Mouse (Mus musculus): Measurements from ENCODE around the gene Hoxc11.

Gene Hoxc11

DNA sequence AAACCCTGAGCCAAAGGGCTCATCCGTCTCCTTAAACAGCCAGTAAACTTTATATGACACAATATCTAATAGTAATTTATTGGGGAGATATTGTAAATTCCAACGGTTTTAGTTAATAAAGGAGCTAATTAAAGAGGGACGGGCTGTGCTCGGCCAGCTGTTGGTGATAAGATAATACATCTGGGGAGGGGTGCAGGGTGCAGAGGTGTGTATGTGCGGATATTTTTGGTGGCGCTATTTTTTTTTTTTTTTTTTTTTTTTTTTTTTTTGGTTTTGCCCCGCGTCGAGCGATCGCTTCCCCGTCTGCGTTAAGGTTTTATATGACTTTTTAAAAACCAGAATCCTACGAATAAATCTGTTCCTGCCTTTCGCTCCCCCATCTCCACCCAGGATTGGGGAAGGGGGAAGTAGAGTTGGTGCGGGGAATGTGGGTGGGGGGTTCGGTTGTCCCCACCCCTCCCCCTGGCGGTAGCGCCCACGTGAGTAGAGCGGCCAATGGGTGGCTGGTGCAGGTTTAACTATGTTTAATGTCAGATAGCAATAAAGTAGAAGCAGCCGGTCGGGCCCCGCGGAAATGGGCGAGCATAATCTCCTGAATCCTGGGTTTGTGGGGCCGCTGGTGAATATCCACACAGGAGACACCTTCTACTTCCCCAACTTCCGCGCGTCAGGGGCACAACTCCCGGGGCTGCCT lies 17.8 kb upstream of the Hoxc11 start, which contains the start of gene Hoxc12:
Gene Hoxc12, plus strand, starts transcription at position 479 of the 694 bp plus-strand sequence.
- no peak for DNase-seq (ENCODE audit: low read depth in 2 of 2, low spot score in 2 of 2)

DNA sequence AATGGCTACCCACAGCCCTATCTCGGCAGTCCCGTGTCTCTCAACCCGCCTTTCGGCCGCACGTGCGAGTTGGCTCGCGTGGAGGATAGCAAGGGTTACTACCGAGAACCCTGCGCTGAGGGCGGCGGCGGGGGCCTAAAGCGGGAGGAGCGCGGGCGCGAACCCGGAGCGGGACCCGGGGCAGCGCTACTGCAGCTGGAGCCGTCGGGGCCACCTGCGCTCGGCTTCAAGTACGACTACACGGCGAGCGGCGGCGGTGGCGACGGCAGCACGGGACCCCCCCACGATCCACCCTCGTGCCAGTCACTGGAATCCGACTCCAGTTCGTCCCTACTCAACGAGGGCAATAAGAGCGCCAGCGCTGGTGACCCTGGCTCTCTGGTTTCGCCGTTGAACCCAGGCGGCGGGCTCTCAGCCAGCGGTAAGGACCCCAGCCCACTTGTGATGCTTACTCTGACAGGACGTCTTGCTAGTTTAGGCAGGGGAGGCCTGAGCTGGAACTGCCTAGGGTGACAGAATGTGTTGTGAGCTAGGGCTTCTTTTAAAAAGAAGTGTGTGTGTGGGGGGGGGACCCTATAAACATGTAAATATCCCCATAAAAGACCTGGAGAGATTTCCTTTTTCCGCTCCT lies 17.1 kb upstream of the Hoxc11 start:
- DNase-seq (ENCODE audit: low read depth in 2 of 2, low spot score in 2 of 2): no peak

DNA sequence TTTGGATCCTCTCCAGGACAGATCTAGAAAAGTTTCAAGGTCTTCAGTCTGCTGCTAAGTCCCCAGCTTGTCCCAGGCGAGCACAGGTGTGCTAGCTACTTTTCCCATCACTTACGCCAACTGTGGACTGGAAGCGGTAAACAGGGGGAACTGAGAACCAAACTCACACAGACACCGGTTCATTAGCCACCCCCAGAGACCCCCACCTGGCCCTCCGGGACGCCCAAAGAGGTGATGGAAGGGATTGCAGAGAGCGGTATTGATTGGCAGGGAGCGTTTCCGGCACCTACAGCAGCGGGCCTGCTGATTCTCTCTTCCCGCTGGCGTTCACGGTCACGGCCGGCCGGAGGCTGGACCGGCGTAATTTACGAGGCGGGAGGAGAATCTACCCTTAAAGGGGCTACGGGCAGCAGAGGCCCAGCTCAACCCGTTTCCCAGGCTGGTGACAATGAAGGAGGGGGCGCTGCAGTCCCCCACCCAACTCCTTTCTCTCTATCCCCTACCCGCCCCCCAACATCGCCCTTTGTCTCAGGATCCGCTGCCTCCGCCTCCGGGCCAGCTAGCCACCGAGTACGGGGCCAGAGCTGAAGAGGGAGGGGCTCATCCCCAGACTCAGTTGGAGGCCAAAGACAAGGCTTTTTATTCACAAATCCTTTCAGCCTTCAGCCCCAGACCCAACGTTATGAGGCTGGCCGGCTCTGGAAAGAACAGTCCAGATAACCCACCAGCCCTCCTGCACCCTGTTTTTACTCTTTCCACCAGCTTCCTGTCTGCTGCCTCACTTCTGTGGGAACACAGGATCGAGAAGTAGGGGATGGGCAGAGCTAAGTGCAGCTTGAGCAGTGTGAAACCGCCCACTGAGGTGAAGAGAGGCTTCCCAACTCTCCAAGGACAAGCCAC lies 14.7 kb upstream of the Hoxc11 start:
- no peak for DNase-seq (ENCODE audit: low read depth in 2 of 2, low spot score in 2 of 2)

DNA sequence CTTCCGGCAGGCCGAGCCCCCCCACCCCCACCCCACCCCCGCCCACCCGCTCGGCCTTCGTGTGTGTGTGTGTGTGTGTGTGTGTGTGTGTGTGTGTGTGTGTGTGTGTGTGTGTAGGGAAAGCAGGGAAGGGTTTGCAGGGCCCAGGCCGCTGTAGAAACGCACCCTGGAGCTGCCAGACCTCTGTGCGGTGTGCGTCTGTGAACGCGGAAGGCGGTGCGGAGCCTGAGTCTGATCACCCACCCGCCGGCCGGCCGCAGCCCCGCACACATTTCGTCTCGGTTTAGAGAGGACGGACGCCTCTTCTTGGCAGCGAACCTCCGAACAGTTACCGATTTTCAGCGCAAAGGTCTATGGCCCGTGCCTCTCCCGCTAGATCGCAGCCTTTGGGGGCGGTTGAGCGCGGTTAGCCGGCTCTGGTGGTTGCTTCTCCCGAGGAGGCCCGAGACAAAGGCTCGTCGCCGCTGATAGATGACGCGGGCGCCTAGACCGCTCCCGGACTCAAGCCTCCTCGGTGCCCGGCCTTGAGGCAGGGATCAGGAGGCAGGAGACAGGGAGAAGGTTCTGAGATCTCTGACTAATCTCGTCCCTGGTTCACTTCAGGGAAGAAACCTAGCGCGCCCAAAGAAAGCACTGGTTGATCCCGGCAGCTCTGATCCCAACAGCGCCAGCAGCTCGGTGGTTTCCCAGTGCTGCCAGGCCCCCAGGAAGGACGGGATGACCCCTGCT lies 11.3 kb upstream of the Hoxc11 start:
- no peak for DNase-seq (ENCODE audit: low read depth in 2 of 2, low spot score in 2 of 2)

DNA sequence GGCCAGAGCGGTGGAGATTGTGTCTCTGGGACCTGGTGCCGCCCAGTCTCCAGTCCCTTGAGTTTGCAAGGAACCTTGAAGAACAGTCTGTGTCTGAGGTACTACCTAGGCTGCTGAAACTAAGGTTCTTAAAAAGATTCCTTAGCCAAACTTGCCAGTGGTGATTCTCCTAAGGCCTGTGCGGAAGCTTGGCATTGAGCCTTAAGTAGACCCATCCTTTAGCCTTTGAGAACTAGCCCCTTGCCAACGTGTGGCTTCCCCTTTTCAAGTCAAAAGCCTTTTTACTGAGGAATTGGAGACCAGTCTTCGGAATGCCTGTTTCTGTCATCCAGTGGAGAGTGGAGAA lies 10.8 kb upstream of the Hoxc11 start:
- DNase-seq (ENCODE audit: low read depth in 2 of 2, low spot score in 2 of 2): no peak

DNA sequence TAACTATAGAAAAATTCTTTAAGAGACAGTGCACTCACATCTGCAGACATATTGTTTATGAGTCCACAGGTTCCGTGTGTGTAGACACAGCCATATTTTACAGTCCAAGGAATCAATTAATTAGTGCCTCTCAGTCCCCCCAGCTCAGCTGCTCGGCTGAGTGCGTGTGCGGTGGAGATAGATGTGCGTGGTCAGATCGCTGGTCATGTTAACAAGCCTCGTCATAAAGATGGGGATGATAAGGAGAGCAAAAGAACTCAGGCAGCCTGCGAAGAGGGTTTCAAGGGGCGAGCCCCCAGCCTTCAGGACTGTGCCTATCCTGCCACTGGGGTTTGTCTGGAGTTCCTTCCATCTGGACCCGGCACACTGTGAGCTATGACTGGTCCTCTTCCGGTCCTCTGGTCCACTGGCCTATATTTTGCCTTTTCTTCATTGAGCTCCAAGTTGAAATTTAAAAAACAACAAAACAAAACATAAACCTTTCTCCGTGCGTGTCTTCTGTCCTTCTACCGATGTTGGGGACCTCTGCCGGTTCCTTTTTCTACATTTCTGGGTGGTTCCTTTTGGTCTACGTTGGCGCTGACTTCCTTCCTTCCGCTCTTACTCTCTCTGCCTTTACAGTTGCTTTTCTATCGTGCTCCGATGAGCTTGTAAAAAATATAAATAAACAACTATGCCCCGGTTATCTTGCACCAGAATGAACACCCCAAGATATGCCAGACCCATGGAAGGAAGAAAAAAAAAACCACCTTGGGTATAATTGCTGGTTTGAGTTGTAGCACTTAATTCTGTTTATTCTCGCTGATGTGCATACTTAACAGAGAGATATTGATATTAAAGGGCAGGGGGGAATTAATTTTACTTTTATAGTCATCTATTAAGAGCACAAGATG lies 8.8 kb upstream of the Hoxc11 start:
- DNase-seq (ENCODE audit: low read depth in 2 of 2, low spot score in 2 of 2): no peak

DNA sequence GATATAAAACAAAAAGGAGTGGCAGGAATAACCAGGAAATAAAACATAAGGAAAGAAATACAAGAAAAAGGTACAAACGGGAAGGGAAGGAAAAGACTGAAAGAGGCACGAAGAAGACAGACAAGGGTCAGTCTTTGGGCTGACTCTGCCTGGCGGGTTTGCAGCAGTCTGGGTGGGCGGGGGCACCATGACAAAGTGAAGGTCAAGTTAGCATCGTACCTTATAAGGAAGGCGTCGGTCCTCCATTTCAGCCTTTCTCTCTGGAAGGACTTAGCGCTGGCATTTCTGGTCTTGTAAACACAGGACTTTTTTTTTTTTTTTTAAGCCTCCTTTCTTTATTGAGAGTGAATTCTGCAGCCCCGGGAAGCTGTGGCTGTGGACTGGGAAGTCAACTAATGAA lies 7.0 kb upstream of the Hoxc11 start:
- DNase-seq (ENCODE audit: low read depth in 2 of 2, low spot score in 2 of 2): no peak

DNA sequence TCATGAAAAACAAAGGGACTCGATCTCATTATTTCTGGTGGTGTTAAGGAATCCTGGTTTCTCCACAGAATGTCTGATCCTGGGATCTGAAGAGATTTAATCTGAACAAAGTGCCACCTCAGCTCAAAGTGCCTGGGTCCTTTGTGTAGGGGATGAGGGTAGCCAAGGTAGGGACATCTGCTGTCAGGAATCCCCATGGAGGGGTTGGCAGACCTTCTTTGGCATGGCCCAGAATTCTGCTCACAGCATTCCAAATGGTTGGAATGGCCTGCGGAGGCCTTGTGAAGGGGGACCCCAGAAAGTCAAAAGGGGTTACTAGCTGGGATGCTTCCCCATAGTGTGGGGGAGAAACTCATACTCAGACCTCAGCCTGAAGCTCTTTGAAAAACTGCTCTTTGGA lies 5.4 kb upstream of the Hoxc11 start:
- DNase-seq (ENCODE audit: low read depth in 2 of 2, low spot score in 2 of 2): no peak

DNA sequence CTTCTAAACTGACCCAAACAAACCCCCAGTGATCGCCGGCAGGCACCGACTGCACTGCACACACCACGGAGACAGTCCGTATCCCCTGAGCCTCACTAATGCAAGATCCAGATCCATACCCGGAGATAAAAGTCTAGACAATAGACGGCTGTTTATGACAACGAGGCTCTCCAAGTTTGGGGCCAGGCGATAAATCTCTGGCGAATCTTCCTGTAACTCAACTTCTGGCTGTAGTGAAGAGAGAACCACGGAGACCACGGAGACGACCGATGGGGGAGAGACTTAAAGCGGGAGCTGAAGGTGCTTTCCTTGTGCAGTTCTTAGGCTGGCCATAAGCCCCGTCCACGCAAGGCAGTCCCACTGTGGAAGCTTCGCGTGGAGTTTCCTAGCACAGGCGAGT lies 4.5 kb upstream of the Hoxc11 start:
- DNase-seq (ENCODE audit: low read depth in 2 of 2, low spot score in 2 of 2): no peak

DNA sequence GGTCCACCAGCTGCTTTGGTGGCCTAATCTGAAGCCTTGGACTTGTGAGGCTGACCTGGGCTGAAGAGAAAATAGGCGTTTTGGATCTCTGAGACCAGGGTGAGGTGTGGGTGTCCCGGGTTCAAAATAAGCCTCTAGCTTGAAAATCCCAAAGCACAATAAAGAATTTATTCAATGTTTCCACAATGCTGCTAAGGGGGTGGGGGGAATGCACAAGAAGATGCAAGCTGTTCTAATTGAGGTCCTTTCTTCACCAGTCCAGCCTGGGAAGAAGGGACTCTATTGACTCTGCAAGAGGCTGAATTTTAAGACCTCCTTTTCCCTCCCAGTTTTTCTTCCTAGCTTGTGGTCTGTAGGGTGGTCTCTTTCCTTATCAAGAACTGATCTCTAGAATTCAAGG lies 3.4 kb upstream of the Hoxc11 start:
- no peak for DNase-seq (ENCODE audit: low read depth in 2 of 2, low spot score in 2 of 2)

DNA sequence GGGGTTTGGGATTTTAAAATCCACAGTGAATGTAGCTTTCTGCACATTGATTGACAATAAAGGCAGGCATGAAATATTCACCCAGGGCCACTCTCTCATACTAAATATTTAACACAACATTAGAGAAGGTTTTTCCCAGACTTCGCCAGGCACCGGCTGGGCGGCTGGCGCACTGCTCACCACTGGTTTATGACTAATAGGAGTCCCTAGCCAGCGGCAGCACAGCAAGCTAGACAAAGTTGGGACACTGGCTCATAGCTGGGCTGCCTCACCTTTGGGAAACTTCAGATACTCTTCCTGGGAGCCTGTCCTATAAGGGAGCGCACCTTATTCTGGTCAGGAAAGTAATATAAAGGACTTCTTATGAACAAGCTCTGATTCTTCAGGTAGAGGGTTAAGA lies 666 bp upstream of the Hoxc11 start:
- no peak for DNase-seq (ENCODE audit: low read depth in 2 of 2, low spot score in 2 of 2)

DNA sequence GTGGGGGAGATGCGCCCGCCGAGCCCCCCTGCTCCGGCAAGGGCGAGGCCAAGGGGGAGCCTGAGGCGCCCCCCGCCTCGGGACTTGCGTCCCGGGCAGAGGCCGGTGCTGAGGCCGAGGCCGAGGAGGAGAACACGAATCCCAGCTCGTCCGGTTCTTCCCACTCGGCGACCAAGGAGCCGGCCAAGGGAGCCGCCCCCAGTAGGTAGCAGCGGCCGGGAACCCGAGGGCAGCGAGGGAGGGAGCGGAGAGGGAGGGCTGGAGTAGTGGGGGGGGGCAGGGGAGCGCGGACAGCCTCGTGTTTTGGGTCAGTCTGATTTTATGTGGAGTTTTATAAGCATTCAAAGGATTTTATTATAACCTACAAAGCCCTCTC lies 768 bp downstream of the Hoxc11 start:
- no peak for DNase-seq (ENCODE audit: low read depth in 2 of 2, low spot score in 2 of 2)

DNA sequence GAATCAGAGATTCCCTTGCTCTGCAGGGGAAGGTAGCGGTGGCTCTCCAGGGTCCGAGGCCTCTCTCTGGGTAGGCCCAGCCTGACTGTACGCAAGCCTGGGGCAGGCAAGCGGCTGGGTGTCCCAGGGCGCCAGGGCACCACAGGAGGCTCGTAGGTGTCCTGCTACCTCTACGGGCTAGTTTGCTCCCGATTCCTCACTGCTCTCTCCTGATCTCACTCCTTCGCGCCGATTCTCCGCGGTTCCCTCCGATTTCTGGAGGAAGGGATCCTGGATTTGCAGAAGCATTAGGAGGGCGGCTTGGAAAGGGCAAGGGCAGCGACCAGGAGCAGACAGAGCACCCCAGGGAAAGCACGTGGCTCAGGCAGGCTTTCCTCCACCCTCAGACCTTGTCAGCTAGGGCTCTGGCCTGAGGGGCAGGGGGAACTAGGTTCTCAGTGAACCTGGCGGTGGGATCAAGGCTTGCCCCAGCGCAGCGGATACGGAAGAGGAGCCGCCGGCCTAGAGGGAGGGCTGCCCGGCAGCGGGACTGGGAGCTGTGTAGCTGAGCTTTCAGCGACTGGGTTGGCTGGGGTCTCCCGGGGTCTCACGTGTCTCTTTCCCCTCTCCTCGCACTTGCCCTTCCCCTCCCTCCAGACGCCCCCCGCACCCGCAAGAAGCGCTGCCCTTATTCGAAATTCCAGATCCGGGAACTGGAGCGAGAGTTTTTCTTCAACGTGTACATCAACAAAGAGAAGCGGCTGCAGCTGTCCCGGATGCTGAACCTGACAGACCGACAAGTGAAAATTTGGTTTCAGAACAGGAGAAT lies 1.8 kb downstream of the Hoxc11 start:
- DNase-seq (ENCODE audit: low read depth in 2 of 2, low spot score in 2 of 2): no peak

DNA sequence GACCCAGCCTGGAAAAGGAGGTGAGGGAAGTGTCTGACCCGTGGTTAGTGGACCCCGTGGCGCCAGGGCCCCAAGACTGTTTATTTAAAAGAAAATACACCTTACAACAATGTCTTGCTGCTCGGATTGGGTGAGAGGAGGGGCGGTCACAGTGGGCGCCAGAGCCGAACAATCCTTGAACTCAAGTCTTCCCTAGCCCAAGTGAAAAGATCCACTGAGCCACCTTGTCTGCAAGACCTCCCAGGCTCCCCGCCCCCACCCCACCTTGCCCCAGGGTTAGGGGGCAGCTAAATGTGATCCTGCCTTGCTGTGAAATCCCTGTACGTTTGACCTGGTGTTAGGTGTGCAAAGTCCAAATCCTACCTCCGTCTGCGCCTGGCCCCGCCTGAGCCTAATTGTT lies 2.7 kb downstream of the Hoxc11 start:
- DNase-seq (ENCODE audit: low read depth in 2 of 2, low spot score in 2 of 2): no peak

DNA sequence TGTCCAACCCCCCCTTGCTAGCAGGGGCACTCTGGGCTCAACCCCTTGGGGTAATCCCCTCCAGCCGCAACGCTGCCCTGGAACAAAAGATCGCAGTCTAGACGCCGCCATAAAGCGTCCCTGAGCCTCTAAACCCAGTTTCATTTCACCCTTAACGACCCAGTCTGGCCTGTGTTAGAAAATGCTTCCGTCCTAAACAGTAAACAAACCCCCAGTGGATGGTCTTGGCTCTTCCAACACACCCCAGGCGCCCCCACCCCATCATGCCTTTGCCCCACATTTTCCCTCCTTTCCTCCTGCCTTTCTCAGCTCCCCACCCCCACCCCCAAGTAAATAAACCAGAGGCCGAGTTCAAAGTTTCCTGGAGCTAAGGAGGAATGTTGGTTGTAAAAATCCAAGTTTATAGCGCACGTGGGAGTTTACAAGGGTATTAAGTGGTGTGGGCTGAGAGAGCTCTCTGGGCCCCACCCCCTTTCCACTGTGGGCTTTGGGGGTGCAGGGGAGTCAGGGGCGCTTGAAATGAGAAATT lies 5.5 kb downstream of the Hoxc11 start:
- DNase-seq (ENCODE audit: low read depth in 2 of 2, low spot score in 2 of 2): no peak

DNA sequence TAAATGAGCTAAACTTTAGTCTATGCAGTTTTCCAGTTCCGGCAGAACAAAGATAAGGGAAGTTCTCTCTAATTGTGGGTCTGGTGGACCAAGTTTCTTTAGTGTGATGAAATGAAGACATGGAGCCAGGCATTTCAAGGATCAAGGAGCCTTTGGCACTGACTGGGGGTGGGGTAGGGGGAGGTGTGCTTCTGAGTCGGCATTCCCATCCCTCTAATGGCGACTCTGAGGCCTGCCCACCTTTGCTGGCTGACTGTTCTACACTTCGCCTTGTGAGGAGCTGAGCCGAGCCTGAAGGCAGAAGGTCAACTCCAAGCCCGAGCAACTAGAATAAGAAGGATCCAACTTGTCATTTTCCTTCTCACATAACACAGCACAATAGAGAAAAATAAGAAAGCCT lies 7.5 kb downstream of the Hoxc11 start:
- DNase-seq (ENCODE audit: low read depth in 2 of 2, low spot score in 2 of 2): no peak

DNA sequence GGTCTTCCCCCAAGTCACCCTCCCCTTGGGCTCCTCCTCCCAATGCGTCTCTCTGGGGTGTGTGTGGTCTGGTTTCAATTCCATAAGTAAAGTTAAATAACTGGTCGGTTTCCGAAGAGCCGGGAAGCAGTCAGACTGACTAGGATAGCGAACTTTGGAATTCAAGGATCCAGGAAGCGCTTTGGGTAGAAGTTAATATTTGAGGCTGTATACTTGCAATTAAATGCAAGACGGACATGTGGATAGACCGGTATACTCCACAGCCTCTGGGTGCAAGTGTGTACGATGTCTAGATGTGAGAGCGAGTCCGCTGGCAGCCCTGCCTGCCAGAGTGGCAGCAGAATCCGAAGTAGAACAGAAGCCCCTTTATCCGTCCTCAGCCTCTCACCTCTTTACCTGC lies 8.3 kb downstream of the Hoxc11 start:
- DNase-seq (ENCODE audit: low read depth in 2 of 2, low spot score in 2 of 2): no peak

DNA sequence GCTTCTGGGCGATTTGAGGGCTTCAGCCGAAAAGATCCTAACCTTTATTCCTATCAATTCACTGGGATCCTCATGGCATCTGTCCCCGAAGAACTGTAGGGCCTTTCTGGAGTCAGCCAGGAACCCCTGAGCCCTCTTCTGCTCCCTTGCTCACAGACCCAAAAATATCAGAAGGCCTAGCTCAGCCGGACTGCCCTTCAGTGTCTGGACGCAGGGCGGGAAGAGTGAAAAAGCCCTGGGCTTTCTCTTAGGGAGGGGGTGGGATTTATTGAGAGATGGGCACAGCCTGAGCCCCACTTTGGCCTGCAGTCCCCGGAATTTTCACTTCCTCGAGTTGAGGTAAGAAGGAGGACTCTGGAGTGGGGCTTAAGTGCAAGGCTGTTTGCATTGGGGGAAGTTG lies 9.0 kb downstream of the Hoxc11 start:
- DNase-seq (ENCODE audit: low read depth in 2 of 2, low spot score in 2 of 2): no peak

Measured in CD8-positive naive resting alpha-beta T cell, adult 2 months (primary cell).